Mouse (Mus musculus) cortical plate, adult 2 months (tissue): ENCODE results near the gene Cdc42ep4. TPM values are rescaled to one million over a fixed set of nuclear protein-coding genes. Genes with fewer than 3 reads are reported as not detected.

Source experiments
- H3K27ac ChIP-seq: fragments of 200-500 bp; 2 replicates; pipeline ENCODE4 v1.5.1; 2012; ENCODE audit warnings: low read length, control low read depth, inconsistent platforms; ENCODE audit not compliant: insufficient read depth
- H3K4me1 ChIP-seq: fragments of 200-500 bp; 2 replicates; pipeline ENCODE4 v1.6.1; 2011; ENCODE audit warnings: low read length; ENCODE audit not compliant: control insufficient read depth, insufficient read depth
- H3K4me3 ChIP-seq: fragments of 200-500 bp; 2 replicates; pipeline ENCODE4 v1.5.1; 2011; ENCODE audit warnings: mild to moderate bottlenecking, low read length, control low read depth; ENCODE audit not compliant: insufficient read depth
- CTCF ChIP-seq: fragments of 200-500 bp; IDR thresholded peaks from 2 replicates; pipeline ENCODE4 v1.5.1; 2011; ENCODE audit warnings: mild to moderate bottlenecking, control low read depth, low read length; ENCODE audit not compliant: insufficient read depth; ENCODE audit errors: extremely low read depth
- POLR2A ChIP-seq: fragments of 200-500 bp; IDR thresholded peaks from 2 replicates; pipeline ENCODE4 v1.6.1; 2011; ENCODE audit warnings: mild to moderate bottlenecking, low read length, control low read depth; ENCODE audit not compliant: insufficient read depth; ENCODE audit errors: extremely low read depth
- polyA plus RNA-seq: library from polyadenylated mRNA; depleted of rRNA; stranded (reverse); fragments of >200 nt; gene quantifications from 2 replicates; pipeline ENCODE4 v1.2.3, GENCODE M21; 2012

Gene Cdc42ep4
- polyA plus RNA-seq, 1 experiment = 24.3 TPM

GRCm38 (mm10) chr11:113697571-113697970 lies 54.1 kb downstream of the Cdc42ep4 start:
- TF ChIP-seq POLR2A (no peak), CTCF (no peak)
- H3K4me3 ChIP-seq = no peak overlapping the region
- no peak overlapping the region for H3K27ac ChIP-seq
- H3K4me1 ChIP-seq = no peaks in the 10 kb centered on the region

GRCm38 (mm10) chr11:113691851-113692250 lies 59.8 kb downstream of the Cdc42ep4 start:
- Histone ChIP-seq H3K4me1 (peaks cover 7% of the 10 kb centered on the region), H3K27ac (no peak overlapping the region), H3K4me3 (no peak overlapping the region)
- TF ChIP-seq CTCF (no peak), POLR2A (no peak)

- H3K4me3 ChIP-seq = no peak overlapping the region
- no peak overlapping the region for H3K27ac ChIP-seq
- peaks cover 7% of the 10 kb centered on the region for H3K4me1 ChIP-seq
- TF ChIP-seq POLR2A (no peak), CTCF (no peak)
These were observed 60.4 kb downstream of the Cdc42ep4 start for GRCm38 (mm10) chr11:113691318-113691717.

GRCm38 (mm10) chr11:113690506-113690905 lies 61.2 kb downstream of the Cdc42ep4 start:
- Histone ChIP-seq H3K4me3 (no peak overlapping the region), H3K4me1 (peaks cover 7% of the 10 kb centered on the region), H3K27ac (no peak overlapping the region)
- TF ChIP-seq CTCF (no peak), POLR2A (no peak)

- peaks cover 9% of the 10 kb centered on the region for H3K4me1 ChIP-seq
- TF ChIP-seq CTCF = no peak
- no peak for TF ChIP-seq POLR2A
- H3K27ac ChIP-seq = no peak overlapping the region
- H3K4me3 ChIP-seq = no peak overlapping the region
These were observed 64.7 kb downstream of the Cdc42ep4 start for GRCm38 (mm10) chr11:113687031-113687430.

- TF ChIP-seq CTCF (no peak), POLR2A (no peak)
- Histone ChIP-seq H3K27ac (peak overlapping the region; percentile 87; the same call in 1 of the 2 replicates), H3K4me3 (peak overlapping the region; percentile 73), H3K4me1 (peaks cover 2% of the 10 kb centered on the region; the same call in 1 of the 2 replicates)
These were observed 66.8 kb downstream of the Cdc42ep4 start for GRCm38 (mm10) chr11:113684707-113685426.

- Histone ChIP-seq H3K27ac (peak within 1 kb of the TSS; percentile 92), H3K4me3 (peak within 1 kb of the TSS; percentile 73), H3K4me1 (peaks cover 2% of the 10 kb centered on the region; the same call in 1 of the 2 replicates)
- TF ChIP-seq POLR2A = peak; percentile 80
- no peak for TF ChIP-seq CTCF
These were observed 67.5 kb downstream of the Cdc42ep4 start, which contains the start of the genes Fam104a and D11Wsu47e for GRCm38 (mm10) chr11:113683957-113684706. Gene Fam104a (minus strand): TSS chr11:113684155. Gene D11Wsu47e (plus strand): TSS chr11:113684412.

GRCm38 (mm10) chr11:113683627-113683956 lies 68.1 kb downstream of the Cdc42ep4 start:
- peaks cover 2% of the 10 kb centered on the region; the same call in 1 of the 2 replicates for H3K4me1 ChIP-seq
- TF ChIP-seq POLR2A = no peak
- no peak for TF ChIP-seq CTCF
- H3K27ac ChIP-seq = peak overlapping the region; percentile 92

GRCm38 (mm10) chr11:113682897-113683626 lies 68.6 kb downstream of the Cdc42ep4 start:
- Histone ChIP-seq H3K4me3 (peak overlapping the region; percentile 73), H3K4me1 (peaks cover 5% of the 10 kb centered on the region), H3K27ac (peak overlapping the region; percentile 92; the same call in 1 of the 2 replicates)
- TF ChIP-seq POLR2A = no peak
- TF ChIP-seq CTCF = no peak

More at GRCm38 (mm10) chr11:113683627-113683956, 68.1 kb downstream of the Cdc42ep4 start:
- H3K4me3 ChIP-seq = peak overlapping the region; percentile 73
